ENCODE assay signal across 15 mouse cellular contexts in the genomic region with DNA sequence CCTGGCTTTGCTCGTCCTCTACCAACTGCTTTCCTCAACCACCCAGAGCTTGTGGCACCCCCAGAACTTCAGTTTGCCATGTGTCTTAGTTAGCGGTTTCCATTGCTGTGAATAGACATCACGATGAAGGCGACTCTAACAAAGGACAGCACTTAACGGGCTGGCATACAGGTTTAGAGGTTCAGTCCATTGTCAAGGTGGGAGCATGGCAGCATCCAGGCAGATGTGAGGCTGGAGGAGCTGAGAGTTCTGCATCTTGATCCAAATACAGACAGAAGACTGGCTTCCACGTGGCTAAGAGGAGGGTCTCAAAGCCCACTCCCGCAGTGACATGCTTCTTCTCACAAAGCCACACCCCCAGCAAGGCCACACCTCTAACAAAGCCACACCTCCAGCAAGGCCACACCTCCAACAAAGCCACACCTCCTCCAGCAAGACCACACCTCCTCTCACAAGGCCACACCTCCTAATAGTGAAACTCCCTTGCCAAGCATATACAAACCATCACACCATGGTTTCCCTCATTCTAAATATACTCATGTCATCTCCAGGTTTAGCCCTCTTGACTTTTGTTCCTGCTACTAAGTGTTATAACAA. TPM values are rescaled to one million over a fixed set of nuclear protein-coding genes. Genes with fewer than 3 reads are reported as not detected.
DNase-seq lines count a peak whose midpoint lies in the region; ATAC-seq and TF ChIP-seq lines count a peak whose summit lies in the region.
"Had no signal": no experiment of that assay in that cellular context is flagged by ENCODE, and none has a peak within 500 bp of the region (broad histone marks: within the 10 kb centered on the region; RNA-seq: fewer than 3 reads in every experiment).

No protein-coding gene starts in this region.

- no peaks in the 10 kb centered on the region for H3K9me3 ChIP-seq in forebrain, embryonic 11.5 days (ENCODE audit: control insufficient read depth, low read length)
- H3K9me3 ChIP-seq in forebrain, embryonic 14.5 days (replicated peaks; ENCODE audit: control insufficient read depth, low read length): no peaks in the 10 kb centered on the region
- no peaks in the 10 kb centered on the region for H3K9me3 ChIP-seq in liver, embryonic 13.5 days (replicated peaks)
- H3K9me3 ChIP-seq: limb, embryonic 12.5 days; neural tube, embryonic 12.5 days had no signal

- 62% methylated on average over 7 of the region's 7 CpGs for WGBS in forebrain, embryonic 11.5 days
- WGBS in forebrain, embryonic 14.5 days: 59% methylated on average over 7 of the region's 7 CpGs
- 54% methylated on average over 7 of the region's 7 CpGs for WGBS in liver, embryonic 13.5 days (ENCODE audit: insufficient replicate concordance)

- no peak for TF ChIP-seq POLR2A in testis, adult 2 months (IDR thresholded peaks at IDR 0.05; ENCODE audit: control insufficient read depth, low read depth, low read length)

- no peaks in the 10 kb centered on the region for H3K36me3 ChIP-seq in forebrain, embryonic 11.5 days (ENCODE audit: control insufficient read depth, insufficient read depth, low read length)
- H3K36me3 ChIP-seq in forebrain, embryonic 14.5 days (ENCODE audit: control insufficient read depth, insufficient read depth, low read length): no peaks in the 10 kb centered on the region
- H3K36me3 ChIP-seq in testis, adult 2 months (ENCODE audit: control insufficient read depth, insufficient read depth, low read length): no peaks in the 10 kb centered on the region
- no peaks in the 10 kb centered on the region for H3K36me3 ChIP-seq in liver, embryonic 13.5 days
- H3K36me3 ChIP-seq: limb, embryonic 12.5 days; neural tube, embryonic 12.5 days had no signal

- no peak overlapping the region for H3K27ac ChIP-seq in forebrain, embryonic 11.5 days (ENCODE audit: low read depth, low read length)
- H3K27ac ChIP-seq in forebrain, embryonic 14.5 days (ENCODE audit: low read depth, low read length): no peak overlapping the region
- no peak overlapping the region for H3K27ac ChIP-seq in testis, adult 2 months (ENCODE audit: control insufficient read depth, insufficient read depth, low read depth, low read length)
- H3K27ac ChIP-seq in liver, embryonic 13.5 days: no peak overlapping the region
- H3K27ac ChIP-seq: limb, embryonic 12.5 days; neural tube, embryonic 12.5 days had no signal

- ATAC-seq in forebrain, embryonic 11.5 days (replicated peaks; ENCODE audit: low FRiP score): no peak
- ATAC-seq in forebrain, embryonic 14.5 days: no peak
- peak; percentile 60; the same call in 1 of the 2 replicates for ATAC-seq in liver, embryonic 13.5 days (ENCODE audit: low read depth)

- H3K4me3 ChIP-seq in forebrain, embryonic 11.5 days (ENCODE audit: low read depth, low read length): no peak overlapping the region
- no peak overlapping the region for H3K4me3 ChIP-seq in forebrain, embryonic 14.5 days (ENCODE audit: low read depth, low read length)
- peak overlapping the region; percentile 22 for H3K4me3 ChIP-seq in testis, adult 2 months (ENCODE audit: control insufficient read depth, low read depth, low read length)
- no peak overlapping the region for H3K4me3 ChIP-seq in liver, embryonic 13.5 days (replicated peaks)
- H3K4me3 ChIP-seq: limb, embryonic 12.5 days; neural tube, embryonic 12.5 days had no signal

- H3K27me3 ChIP-seq in forebrain, embryonic 11.5 days (ENCODE audit: control insufficient read depth, insufficient read depth, low read length): no peaks in the 10 kb centered on the region
- H3K27me3 ChIP-seq in forebrain, embryonic 14.5 days (replicated peaks; ENCODE audit: control insufficient read depth, insufficient read depth, low read length): no peaks in the 10 kb centered on the region
- H3K27me3 ChIP-seq in testis, adult 2 months (ENCODE audit: control insufficient read depth, insufficient read depth, low read length): no peaks in the 10 kb centered on the region
- no peaks in the 10 kb centered on the region for H3K27me3 ChIP-seq in liver, embryonic 13.5 days
- H3K27me3 ChIP-seq: limb, embryonic 12.5 days; neural tube, embryonic 12.5 days had no signal

- DNase-seq in forebrain, embryonic 11.5 days (ENCODE audit: low spot score): peak; percentile 40
- no peak for DNase-seq in forebrain, embryonic 14.5 days (ENCODE audit: low spot score)
- no peak for DNase-seq in testis, postnatal 14 days (ENCODE audit: low spot score)
- DNase-seq in liver, embryonic 13.5 days: no peak
- DNase-seq in right cerebral cortex, postnatal 14 days: no peak
- DNase-seq in spleen, postnatal 14 days (ENCODE audit: low spot score in 2 of 2): no peak
- no peak for DNase-seq in cerebellum, adult 11-12 months
- DNase-seq: cerebellum, postnatal 36 days; gastrocnemius, postnatal 14 days; heart, postnatal 10 days; kidney, adult 2 months; right cerebral cortex, adult 18-20 months had no signal

- no peak for TF ChIP-seq CTCF in testis, adult 2 months (IDR thresholded peaks at IDR 0.05; ENCODE audit: control insufficient read depth, insufficient read depth, insufficient replicate concordance, low read depth, low read length)

- H3K9ac ChIP-seq in forebrain, embryonic 11.5 days (ENCODE audit: low read length): no peak overlapping the region
- no peak overlapping the region for H3K9ac ChIP-seq in forebrain, embryonic 14.5 days (ENCODE audit: low read length)
- no peak overlapping the region for H3K9ac ChIP-seq in liver, embryonic 13.5 days
- H3K9ac ChIP-seq: limb, embryonic 12.5 days; neural tube, embryonic 12.5 days had no signal

- no peaks in the 10 kb centered on the region for H3K4me1 ChIP-seq in forebrain, embryonic 11.5 days (replicated peaks; ENCODE audit: control insufficient read depth, insufficient read depth, low read length)
- H3K4me1 ChIP-seq in forebrain, embryonic 14.5 days (ENCODE audit: control insufficient read depth, insufficient read depth, low read length): no peaks in the 10 kb centered on the region
- H3K4me1 ChIP-seq in testis, adult 2 months (ENCODE audit: control insufficient read depth, insufficient read depth, low read length): peaks cover 5% of the 10 kb centered on the region
- H3K4me1 ChIP-seq in liver, embryonic 13.5 days (replicated peaks): no peaks in the 10 kb centered on the region; the same call in 1 of the 2 replicates
- H3K4me1 ChIP-seq: limb, embryonic 12.5 days; neural tube, embryonic 12.5 days had no signal

- H3K4me2 ChIP-seq in forebrain, embryonic 11.5 days (ENCODE audit: low read depth, low read length, severe bottlenecking): no peak overlapping the region
- H3K4me2 ChIP-seq in forebrain, embryonic 14.5 days (ENCODE audit: low read length): no peak overlapping the region
- no peak overlapping the region for H3K4me2 ChIP-seq in liver, embryonic 13.5 days
- H3K4me2 ChIP-seq: limb, embryonic 12.5 days; neural tube, embryonic 12.5 days had no signal

RNA-seq across cellular contexts. Expression of a gene that starts 8.1 kb away (rescaled TPM):
- polyA plus RNA-seq in forebrain, embryonic 11.5 days (2014; fragmentation: Nextera tagmentation; extraction: Ambion mirVana): 372 and 395 TPM in 2 replicates
- polyA plus RNA-seq in forebrain, embryonic 14.5 days (2014; fragmentation: Nextera tagmentation; extraction: Ambion mirVana): 143 and 158 TPM in 2 replicates
- 29.2 and 30.6 TPM in 2 replicates for polyA plus RNA-seq in testis, adult 2 months (2012; rRNA removed)
- 237 and 258 TPM in 2 replicates for polyA plus RNA-seq in liver, embryonic 13.5 days (2015; fragmentation: Nextera tagmentation; extraction: Ambion mirVana)

RNA-seq across cellular contexts. Expression of a gene that starts 8.3 kb away (rescaled TPM):
- polyA plus RNA-seq in forebrain, embryonic 11.5 days (2014; fragmentation: Nextera tagmentation; extraction: Ambion mirVana): 2.8 and 4.0 TPM in 2 replicates
- 0.82 and 1.0 TPM in 2 replicates for polyA plus RNA-seq in forebrain, embryonic 14.5 days (2014; fragmentation: Nextera tagmentation; extraction: Ambion mirVana)
- 2.1 and 3.4 TPM in 2 replicates for polyA plus RNA-seq in testis, adult 2 months (2012; rRNA removed)
- polyA plus RNA-seq in liver, embryonic 13.5 days (2015; fragmentation: Nextera tagmentation; extraction: Ambion mirVana): 1.7 and 2.1 TPM in 2 replicates
